Mouse (Mus musculus) brain, embryonic 18.5 days (tissue): ENCODE data around the gene Gmpr.

ENCODE experiments used
- DNase-seq: peaks from one replicate; pipeline ENCODE4 v3.0.0-alpha.2; 2012; ENCODE audit warnings: low read depth, low spot score

The Gmpr gene

GRCm38 (mm10) chr13:45502791-45503190, 4.5 kb upstream of the Gmpr start:
- no peak for DNase-seq

DNA sequence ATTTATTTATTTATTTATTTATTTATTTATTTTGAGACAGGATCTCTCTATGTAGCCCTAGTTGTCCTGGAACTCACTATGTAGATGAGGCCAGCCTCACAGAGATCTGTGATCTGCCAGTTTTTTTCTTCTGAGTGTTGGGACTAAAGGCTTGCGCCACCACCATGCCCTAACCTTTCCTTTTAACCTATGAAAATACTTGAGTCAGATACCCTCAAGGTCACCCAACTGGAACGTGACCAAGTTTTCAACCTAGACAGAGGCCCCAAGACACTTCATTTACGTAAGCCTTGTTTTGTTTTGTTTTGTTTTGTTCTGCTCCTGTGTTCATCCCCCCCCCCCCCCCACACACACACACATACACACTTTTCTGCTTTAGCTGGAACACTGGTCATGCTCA, 1.7 kb upstream of the Gmpr start:
- no peak for DNase-seq

GRCm38 (mm10) chr13:45508495-45508894, 1.3 kb downstream of the Gmpr start:
- no peak for DNase-seq

DNA sequence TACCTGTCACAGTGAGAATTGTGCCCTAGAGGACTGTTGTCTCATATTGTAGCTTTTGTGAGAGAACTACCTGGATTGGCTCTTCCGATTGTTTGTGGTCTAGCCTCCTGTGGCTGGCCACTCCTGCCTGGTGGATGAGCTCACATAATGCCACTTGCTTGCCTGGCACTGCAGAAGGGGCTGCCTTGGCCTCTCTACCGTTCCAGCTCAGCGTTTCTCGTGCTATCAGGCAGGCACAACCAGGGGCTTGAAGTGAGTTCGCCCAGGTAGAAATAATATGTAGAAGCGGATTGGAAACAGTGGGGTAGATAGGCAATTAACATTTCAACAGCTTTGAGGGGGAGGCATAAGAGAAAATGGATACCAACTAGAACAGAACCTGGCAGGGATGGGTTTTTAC, 2.1 kb downstream of the Gmpr start:
- no peak for DNase-seq

DNA sequence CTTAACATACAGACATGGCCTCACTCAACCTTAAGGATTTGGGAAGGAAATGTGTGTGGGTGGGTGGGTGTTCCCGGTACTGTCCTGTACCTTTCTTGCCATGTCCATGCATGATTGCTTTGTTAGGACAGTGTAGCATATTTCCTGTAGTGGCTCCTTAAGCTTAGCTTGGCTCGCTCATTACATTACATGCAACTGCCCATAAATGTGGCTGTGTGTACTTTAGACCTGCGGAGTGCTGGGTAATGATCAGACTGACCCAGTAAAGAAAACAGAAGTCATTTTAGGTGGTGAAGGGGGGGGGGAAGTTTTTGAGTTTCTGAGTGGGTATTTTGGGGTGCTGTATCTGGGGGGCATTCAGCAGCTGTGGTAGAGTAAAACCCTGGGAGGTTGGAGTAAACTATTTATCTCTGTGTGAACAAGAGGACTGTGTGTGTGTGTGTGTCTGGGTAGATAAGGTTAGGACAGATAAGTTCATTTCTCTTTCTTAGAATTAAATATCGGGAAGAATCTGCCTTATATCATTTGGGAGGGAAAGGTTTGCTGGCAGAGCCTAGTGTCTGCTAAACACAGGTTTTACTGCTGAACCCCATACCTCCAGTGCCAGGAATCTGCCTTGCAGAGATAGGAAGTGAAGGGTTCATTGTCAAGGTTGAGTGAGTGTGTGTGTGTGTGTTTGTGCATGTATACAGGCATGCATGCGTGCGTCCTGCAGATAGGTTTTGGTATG, 4.6 kb downstream of the Gmpr start:
- no peak for DNase-seq

- no peak for DNase-seq
Observed at GRCm38 (mm10) chr13:45512531-45512930, 5.3 kb downstream of the Gmpr start.

- DNase-seq, result no peak
Observed at GRCm38 (mm10) chr13:45513009-45513984, 6.1 kb downstream of the Gmpr start.

GRCm38 (mm10) chr13:45514115-45514514, 6.9 kb downstream of the Gmpr start:
- DNase-seq, result no peak

DNA sequence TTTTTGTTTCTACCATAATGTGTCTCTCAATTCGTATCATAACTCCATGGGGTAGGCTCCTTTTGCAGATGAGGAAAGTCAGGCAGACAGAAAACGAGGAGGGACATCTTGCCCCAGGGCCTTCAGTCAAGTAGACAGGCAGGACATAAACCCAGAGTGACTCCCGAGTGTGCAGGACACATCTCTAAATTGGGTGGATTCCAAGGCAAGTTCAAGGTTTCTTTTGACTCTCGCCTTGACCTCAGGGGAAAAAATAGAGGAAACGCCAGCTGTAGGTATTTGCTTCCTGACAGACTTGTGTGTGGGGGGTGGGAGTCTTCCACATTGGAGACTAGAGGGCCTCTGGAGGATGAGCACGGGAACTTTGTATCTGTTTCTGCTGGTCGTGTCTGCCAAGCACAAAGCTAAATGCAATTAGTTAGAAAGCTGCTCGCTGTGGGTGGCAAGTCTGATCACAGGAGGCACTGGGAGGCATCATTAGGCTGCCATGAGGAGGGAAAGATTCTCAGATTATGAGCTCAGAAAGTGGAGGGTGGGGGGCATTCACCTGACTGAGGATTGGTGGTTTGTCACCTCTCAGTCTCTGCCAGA, 7.7 kb downstream of the Gmpr start:
- no peak for DNase-seq

- DNase-seq, result no peak
Observed at GRCm38 (mm10) chr13:45516501-45517393, 9.5 kb downstream of the Gmpr start.

DNA sequence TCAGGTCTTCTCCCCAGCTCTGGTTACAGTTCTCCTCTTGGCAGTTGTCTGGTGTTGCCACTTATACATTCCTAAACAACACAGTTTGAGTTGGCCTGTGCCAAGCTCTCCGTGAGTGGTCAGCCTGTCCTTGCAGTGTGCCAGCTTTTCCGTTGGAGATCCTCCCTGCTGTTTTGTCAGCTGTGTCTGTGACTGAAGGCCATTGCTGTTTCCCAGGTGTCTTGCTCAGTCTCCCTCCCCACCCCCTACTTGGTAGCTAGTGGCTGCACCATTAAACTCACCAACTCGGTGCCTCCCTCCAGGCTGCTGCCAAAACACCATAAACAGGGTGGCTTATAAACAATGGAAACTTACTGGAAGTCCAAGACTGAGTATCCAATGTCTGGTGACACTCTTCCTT, 17.1 kb downstream of the Gmpr start:
- no peak for DNase-seq

- no peak for DNase-seq
Observed at GRCm38 (mm10) chr13:45524791-45525435, 17.7 kb downstream of the Gmpr start.

DNA sequence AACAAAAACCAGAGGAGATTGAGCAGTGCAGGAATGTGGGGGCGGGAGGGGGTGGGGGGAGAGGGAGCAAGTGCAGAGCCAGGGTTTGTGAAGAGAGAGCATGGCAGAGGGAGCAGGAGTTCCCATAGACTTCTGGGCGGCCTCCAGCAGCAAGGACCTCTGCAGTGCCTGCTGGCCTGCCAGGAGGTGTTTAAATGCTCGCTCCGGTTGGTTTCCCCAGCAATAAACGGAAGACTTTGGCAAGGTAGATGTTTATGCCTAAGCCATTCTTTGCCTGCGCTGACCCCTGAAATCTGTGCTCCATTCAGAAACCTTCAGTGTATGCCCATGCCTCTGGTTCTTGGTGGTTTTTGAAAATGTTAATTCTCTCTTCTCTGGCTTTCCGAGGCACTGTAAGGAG, 19.0 kb downstream of the Gmpr start:
- no peak for DNase-seq

GRCm38 (mm10) chr13:45527232-45527964, 20.2 kb downstream of the Gmpr start:
- DNase-seq, result no peak

DNA sequence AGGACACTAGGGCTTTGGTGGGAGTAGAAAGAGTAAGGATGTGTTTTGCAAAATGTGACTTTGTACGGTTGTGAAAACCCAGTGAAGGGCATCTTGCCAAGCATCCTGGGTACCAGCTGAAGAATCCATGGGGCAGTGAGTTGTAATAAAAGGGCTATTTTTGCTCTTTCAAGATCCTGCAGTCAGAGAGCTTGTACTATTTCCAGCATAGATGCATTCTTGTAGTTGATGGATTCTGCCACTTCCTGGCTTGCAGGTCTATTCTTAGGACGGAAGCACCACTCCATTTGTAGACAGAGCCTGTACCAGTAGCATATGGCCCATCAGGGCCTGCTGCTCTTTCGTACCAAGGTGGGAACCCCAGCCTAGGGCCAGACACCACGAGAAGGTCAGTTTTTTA, 21.5 kb downstream of the Gmpr start:
- DNase-seq, result no peak

GRCm38 (mm10) chr13:45530754-45531153, 23.5 kb downstream of the Gmpr start:
- DNase-seq, result no peak

- DNase-seq, result no peak
Observed at GRCm38 (mm10) chr13:45535731-45536453, 28.6 kb downstream of the Gmpr start.

GRCm38 (mm10) chr13:45537110-45537509, 29.9 kb downstream of the Gmpr start:
- no peak for DNase-seq

- DNase-seq, result no peak
Observed at GRCm38 (mm10) chr13:45538091-45538490, 30.8 kb downstream of the Gmpr start.
